Mouse (Mus musculus) spleen, postnatal 36 days (tissue): ENCODE results near the gene Olfr141.

Source experiments
- DNase-seq, 2 experiments: peaks; one replicate each; pipeline ENCODE4 v3.0.0; 2022; ENCODE audit warnings: low spot score in 2 of 2, mixed read lengths in 1 of 2

The Olfr141 gene

GRCm38 (mm10) chr2:86809918-86810317 lies at the start of gene Olfr141:
Olfr141 (minus strand) TSS chr2:86810018.
- no peak for DNase-seq

- DNase-seq = no peak
Measured at GRCm38 (mm10) chr2:86851596-86851995, 41.8 kb upstream of the Olfr141 start, which contains the start of gene Olfr1095. Olfr1095 (minus strand) TSS chr2:86851696.

- no peak for DNase-seq
Measured at GRCm38 (mm10) chr2:86824363-86824762, 14.5 kb upstream of the Olfr141 start, which contains the start of gene Olfr1094. Olfr1094 (plus strand) TSS chr2:86824663.

- no peak for DNase-seq
Measured at GRCm38 (mm10) chr2:86782179-86782578, 27.6 kb downstream of the Olfr141 start, which contains the start of gene Olfr1093. Olfr1093 (plus strand) TSS chr2:86782479.

- no peak for DNase-seq
Measured at GRCm38 (mm10) chr2:86761050-86761449, 48.8 kb downstream of the Olfr141 start.

GRCm38 (mm10) chr2:86758893-86759292 lies 50.9 kb downstream of the Olfr141 start, which contains the start of gene Olfr1090:
Olfr1090 (minus strand) TSS chr2:86758993.
- no peak for DNase-seq
